Mouse (Mus musculus): ENCODE measurements at regions not wholly inside any gene's neighbourhood (a gene's known extent, or its start where the extent isn't known, plus 50 kb on each side); places are given as distances from the start of the nearest gene placed in this dataset.

GRCm38 (mm10) chr15:88214286-88214685 is 385.8 kb upstream of the Zdhhc25 start:
- DNase-seq = no peak

GRCm38 (mm10) chr15:88229456-88229855 is 370.6 kb upstream of the Zdhhc25 start:
- no peak for DNase-seq

GRCm38 (mm10) chr15:88244606-88245005 is 355.5 kb upstream of the Zdhhc25 start:
- no peak for DNase-seq

GRCm38 (mm10) chr15:88245496-88246246 is 354.4 kb upstream of the Zdhhc25 start:
- DNase-seq = no peak

GRCm38 (mm10) chr15:88247974-88248625 is 352.0 kb upstream of the Zdhhc25 start:
- peak; percentile 67 to 90 for DNase-seq

- no peak for DNase-seq
Observed at GRCm38 (mm10) chr15:88288051-88288450, 312.1 kb upstream of the Zdhhc25 start.

GRCm38 (mm10) chr15:88288696-88289095 is 311.4 kb upstream of the Zdhhc25 start:
- DNase-seq = no peak

- DNase-seq = no peak
Observed at GRCm38 (mm10) chr15:88290740-88291363, 309.2 kb upstream of the Zdhhc25 start.

- DNase-seq = no peak
Observed at GRCm38 (mm10) chr15:88299061-88299460, 301.0 kb upstream of the Zdhhc25 start.

GRCm38 (mm10) chr15:88311158-88311557 is 288.9 kb upstream of the Zdhhc25 start:
- DNase-seq = no peak

GRCm38 (mm10) chr15:88314810-88315459 is 285.2 kb upstream of the Zdhhc25 start:
- no peak for DNase-seq

GRCm38 (mm10) chr15:88318048-88318447 is 282.1 kb upstream of the Zdhhc25 start:
- DNase-seq = no peak

GRCm38 (mm10) chr15:88319527-88319926 is 280.6 kb upstream of the Zdhhc25 start:
- no peak for DNase-seq

- DNase-seq = no peak
Observed at GRCm38 (mm10) chr15:88323584-88324375, 276.3 kb upstream of the Zdhhc25 start.

GRCm38 (mm10) chr15:88325108-88325507 is 275.0 kb upstream of the Zdhhc25 start:
- DNase-seq = no peak

GRCm38 (mm10) chr15:88353206-88353605 is 246.9 kb upstream of the Zdhhc25 start:
- DNase-seq = no peak

- no peak for DNase-seq
Observed at GRCm38 (mm10) chr15:88360375-88361035, 239.6 kb upstream of the Zdhhc25 start.

- DNase-seq = no peak
Observed at GRCm38 (mm10) chr15:88361351-88361750, 238.8 kb upstream of the Zdhhc25 start.

GRCm38 (mm10) chr15:88362966-88363365 is 237.1 kb upstream of the Zdhhc25 start:
- DNase-seq = no peak

- peak; percentile 13 to 23 for DNase-seq
Observed at GRCm38 (mm10) chr15:88370366-88370765, 229.7 kb upstream of the Zdhhc25 start.

GRCm38 (mm10) chr15:88372039-88372438 is 228.1 kb upstream of the Zdhhc25 start:
- DNase-seq = no peak

- DNase-seq = no peak
Observed at GRCm38 (mm10) chr15:88373923-88374322, 226.2 kb upstream of the Zdhhc25 start.
